Mouse (Mus musculus): ENCODE results near the gene Auts2. TPM values are rescaled to one million over a fixed set of nuclear protein-coding genes. Genes with fewer than 3 reads are reported as not detected.

The Auts2 gene
- polyA plus RNA-seq, 1 experiment from 2014 or later, result 57.8 TPM

- DNase-seq (ENCODE audit: low spot score), result no peak
- H3K9me3 ChIP-seq (replicated peaks), result no peaks in the 10 kb centered on the region
Observed at GRCm38 (mm10) chr5:131710735-131711473, 832.2 kb downstream of the Auts2 start.

GRCm38 (mm10) chr5:131707471-131707870 is 835.7 kb downstream of the Auts2 start:
- Histone ChIP-seq H3K4me3 (no peak overlapping the region), H3K27me3 (ENCODE audit: low read depth, poor library complexity, severe bottlenecking) (peaks cover 6% of the 10 kb centered on the region), H3K27ac (no peak overlapping the region), H3K4me1 (peaks cover 60% of the 10 kb centered on the region), H3K36me3 (peaks cover 1% of the 10 kb centered on the region; the same call in 1 of the 2 replicates), H3K9me3 (replicated peaks) (no peaks in the 10 kb centered on the region)
- no peak for DNase-seq (ENCODE audit: low spot score)
- 85% methylated on average over 7 of the region's 7 CpGs for WGBS

More at GRCm38 (mm10) chr5:131710735-131711473, 832.2 kb downstream of the Auts2 start:
- H3K36me3 ChIP-seq, result peaks cover 12% of the 10 kb centered on the region
- H3K4me3 ChIP-seq, result no peak overlapping the region
- H3K27ac ChIP-seq, result peak overlapping the region; percentile 71
- WGBS, result 59% methylated on average over 8 of the region's 8 CpGs
- no peaks in the 10 kb centered on the region for H3K27me3 ChIP-seq (ENCODE audit: low read depth, poor library complexity, severe bottlenecking)
- H3K4me1 ChIP-seq, result peaks cover 36% of the 10 kb centered on the region

GRCm38 (mm10) chr5:131703729-131704128 is 839.4 kb downstream of the Auts2 start:
- Histone ChIP-seq H3K9me3 (replicated peaks) (no peaks in the 10 kb centered on the region), H3K4me1 (peaks cover 49% of the 10 kb centered on the region), H3K4me3 (no peak overlapping the region), H3K27me3 (ENCODE audit: low read depth, poor library complexity, severe bottlenecking) (peaks cover 22% of the 10 kb centered on the region), H3K27ac (no peak overlapping the region), H3K36me3 (no peaks in the 10 kb centered on the region)
- DNase-seq (ENCODE audit: low spot score), result no peak
- WGBS, result 26% methylated on average over 6 of the region's 6 CpGs

GRCm38 (mm10) chr5:131702840-131703392 is 840.2 kb downstream of the Auts2 start:
- Histone ChIP-seq H3K9me3 (replicated peaks) (no peaks in the 10 kb centered on the region), H3K4me3 (no peak overlapping the region), H3K4me1 (peaks cover 57% of the 10 kb centered on the region), H3K36me3 (no peaks in the 10 kb centered on the region), H3K27me3 (ENCODE audit: low read depth, poor library complexity, severe bottlenecking) (peaks cover 22% of the 10 kb centered on the region), H3K27ac (no peak overlapping the region)
- DNase-seq (ENCODE audit: low spot score), result no peak
- 91% methylated on average over 6 of the region's 6 CpGs for WGBS

- Histone ChIP-seq H3K4me3 (no peak overlapping the region), H3K36me3 (no peaks in the 10 kb centered on the region), H3K4me1 (peaks cover 65% of the 10 kb centered on the region), H3K27me3 (ENCODE audit: low read depth, poor library complexity, severe bottlenecking) (peaks cover 28% of the 10 kb centered on the region), H3K27ac (0 out of 2 replicates have a peak overlapping the region, but pooled peaks have one; percentile 72), H3K9me3 (replicated peaks) (no peaks in the 10 kb centered on the region)
- 97% methylated on average over 7 of the region's 7 CpGs for WGBS
- no peak for DNase-seq (ENCODE audit: low spot score)
Observed at GRCm38 (mm10) chr5:131698900-131699299, 844.2 kb downstream of the Auts2 start.

- H3K27ac ChIP-seq, result no peak overlapping the region
- no peak overlapping the region for H3K4me3 ChIP-seq
- peaks cover 23% of the 10 kb centered on the region for H3K27me3 ChIP-seq (ENCODE audit: low read depth, poor library complexity, severe bottlenecking)
- no peak for DNase-seq (ENCODE audit: low spot score)
- no peaks in the 10 kb centered on the region for H3K9me3 ChIP-seq (replicated peaks)
- no peaks in the 10 kb centered on the region for H3K36me3 ChIP-seq
- 84% methylated on average over 1 of the region's 1 CpGs for WGBS
- H3K4me1 ChIP-seq, result peaks cover 12% of the 10 kb centered on the region; the same call in 1 of the 2 replicates
Observed at GRCm38 (mm10) chr5:131690781-131691180, 852.4 kb downstream of the Auts2 start.

GRCm38 (mm10) chr5:131686956-131687618 is 856.1 kb downstream of the Auts2 start:
- WGBS, result 85% methylated on average over 8 of the region's 8 CpGs
- H3K27me3 ChIP-seq (ENCODE audit: low read depth, poor library complexity, severe bottlenecking), result peaks cover 9% of the 10 kb centered on the region; the same call in 1 of the 2 replicates

GRCm38 (mm10) chr5:131680127-131680845 is 862.9 kb downstream of the Auts2 start:
- 61% methylated on average over 12 of the region's 12 CpGs for WGBS
- 0 out of 2 replicates have a peak, but pooled peaks cover 4% of the 10 kb centered on the region for H3K27me3 ChIP-seq (ENCODE audit: low read depth, poor library complexity, severe bottlenecking)
- peaks cover 6% of the 10 kb centered on the region; the same call in 1 of the 2 replicates for H3K36me3 ChIP-seq
- H3K27ac ChIP-seq, result no peak overlapping the region
- H3K4me3 ChIP-seq, result no peak overlapping the region
- H3K4me1 ChIP-seq, result peaks cover 11% of the 10 kb centered on the region
- H3K9me3 ChIP-seq (replicated peaks), result peaks cover 4% of the 10 kb centered on the region; the same call in 1 of the 2 replicates
- no peak for DNase-seq (ENCODE audit: low spot score)

More at GRCm38 (mm10) chr5:131686956-131687618, 856.1 kb downstream of the Auts2 start:
- H3K27ac ChIP-seq, result no peak overlapping the region
- no peak overlapping the region for H3K4me3 ChIP-seq
- H3K9me3 ChIP-seq (replicated peaks), result peaks cover 4% of the 10 kb centered on the region; the same call in 1 of the 2 replicates
- H3K4me1 ChIP-seq, result 0 out of 2 replicates have a peak, but pooled peaks cover 4% of the 10 kb centered on the region
- no peak for DNase-seq (ENCODE audit: low spot score)
- H3K36me3 ChIP-seq, result peaks cover 6% of the 10 kb centered on the region; the same call in 1 of the 2 replicates

- H3K27ac ChIP-seq, result no peak overlapping the region
- peaks cover 6% of the 10 kb centered on the region; the same call in 1 of the 2 replicates for H3K36me3 ChIP-seq
- H3K4me1 ChIP-seq, result peaks cover 11% of the 10 kb centered on the region
- DNase-seq (ENCODE audit: low spot score), result no peak
- no peak overlapping the region for H3K4me3 ChIP-seq
- 86% methylated on average over 1 of the region's 1 CpGs for WGBS
- 0 out of 2 replicates have a peak, but pooled peaks cover 4% of the 10 kb centered on the region for H3K27me3 ChIP-seq (ENCODE audit: low read depth, poor library complexity, severe bottlenecking)
- peaks cover 4% of the 10 kb centered on the region; the same call in 1 of the 2 replicates for H3K9me3 ChIP-seq (replicated peaks)
Observed at GRCm38 (mm10) chr5:131679523-131679922, 863.6 kb downstream of the Auts2 start.

- 0 out of 2 replicates have a peak, but pooled peaks cover 1% of the 10 kb centered on the region for H3K27me3 ChIP-seq (ENCODE audit: low read depth, poor library complexity, severe bottlenecking)
- no peaks in the 10 kb centered on the region; the same call in 1 of the 2 replicates for H3K36me3 ChIP-seq
- no peak for DNase-seq (ENCODE audit: low spot score)
- H3K4me1 ChIP-seq, result peaks cover 14% of the 10 kb centered on the region
- no peaks in the 10 kb centered on the region for H3K9me3 ChIP-seq (replicated peaks)
- H3K27ac ChIP-seq, result no peak overlapping the region
- WGBS, result 88% methylated on average over 5 of the region's 5 CpGs
- H3K4me3 ChIP-seq, result no peak overlapping the region
Observed at GRCm38 (mm10) chr5:131677518-131677917, 865.6 kb downstream of the Auts2 start.

GRCm38 (mm10) chr5:131673696-131674095 is 869.4 kb downstream of the Auts2 start:
- Histone ChIP-seq H3K9me3 (replicated peaks) (no peaks in the 10 kb centered on the region), H3K36me3 (no peaks in the 10 kb centered on the region), H3K27me3 (ENCODE audit: low read depth, poor library complexity, severe bottlenecking) (no peaks in the 10 kb centered on the region), H3K4me1 (peaks cover 3% of the 10 kb centered on the region; the same call in 1 of the 2 replicates), H3K27ac (no peak overlapping the region), H3K4me3 (no peak overlapping the region)
- DNase-seq (ENCODE audit: low spot score), result no peak
- WGBS, result 90% methylated on average over 4 of the region's 4 CpGs

GRCm38 (mm10) chr5:131665068-131665467 is 878.1 kb downstream of the Auts2 start:
- Histone ChIP-seq H3K4me1 (0 out of 2 replicates have a peak, but pooled peaks cover 3% of the 10 kb centered on the region), H3K36me3 (0 out of 2 replicates have a peak, but pooled peaks cover 3% of the 10 kb centered on the region), H3K27ac (no peak overlapping the region), H3K9me3 (replicated peaks) (no peaks in the 10 kb centered on the region), H3K4me3 (no peak overlapping the region), H3K27me3 (ENCODE audit: low read depth, poor library complexity, severe bottlenecking) (no peaks in the 10 kb centered on the region)
- DNase-seq (ENCODE audit: low spot score), result no peak
- WGBS, result 95% methylated on average over 8 of the region's 8 CpGs
